Mouse (Mus musculus): ENCODE results near the gene Mmachc. TPM values are rescaled to one million over a fixed set of nuclear protein-coding genes. Genes with fewer than 3 reads are reported as not detected.

Gene Mmachc
- total RNA-seq (2021): 10 to 100 TPM; 26.7 to 27.1 TPM
- long read RNA-seq, experiment 1, transcript Mmachc-201 (4 exons, 2,106 nt): major isoform, 5 of 10 reads
- long read RNA-seq, experiment 1, partial matches to known transcripts: 1 of 10 reads
- long read RNA-seq, experiment 1, other reads (novel, unspliced or antisense): 4 of 10 reads
- long read RNA-seq, experiment 2, transcript Mmachc-201 (4 exons, 2,106 nt): major isoform, 6 of 10 reads
- long read RNA-seq, experiment 2, partial matches to known transcripts: 2 of 10 reads
- long read RNA-seq, experiment 2, other reads (novel, unspliced or antisense): 2 of 10 reads

GRCm38 (mm10) chr4:116708201-116708764 is at the start of gene Mmachc, which contains the start of gene Ccdc163:
Gene Mmachc (minus strand): TSS chr4:116708406.
Gene Ccdc163 (plus strand): TSS chr4:116708509.
- peak; percentile 31 to 76 for DNase-seq (ENCODE audit: low spot score in 2 of 2)

GRCm38 (mm10) chr4:116749750-116750149 is 41.5 kb upstream of the Mmachc start:
- no peak for DNase-seq (ENCODE audit: low spot score in 2 of 2)

GRCm38 (mm10) chr4:116738972-116739751 is 31.0 kb upstream of the Mmachc start:
- no peak for DNase-seq (ENCODE audit: low spot score in 2 of 2)

- no peak for DNase-seq (ENCODE audit: low spot score in 2 of 2)
Observed at GRCm38 (mm10) chr4:116734996-116735395, 26.8 kb upstream of the Mmachc start.

- DNase-seq (ENCODE audit: low spot score in 2 of 2): no peak
Observed at GRCm38 (mm10) chr4:116732355-116732754, 24.1 kb upstream of the Mmachc start.

GRCm38 (mm10) chr4:116731077-116731476 is 22.9 kb upstream of the Mmachc start:
- DNase-seq (ENCODE audit: low spot score in 2 of 2): no peak

- no peak for DNase-seq (ENCODE audit: low spot score in 2 of 2)
Observed at GRCm38 (mm10) chr4:116729532-116729931, 21.3 kb upstream of the Mmachc start.

- DNase-seq (ENCODE audit: low spot score in 2 of 2): no peak
Observed at GRCm38 (mm10) chr4:116727401-116727800, 19.2 kb upstream of the Mmachc start.

- no peak for DNase-seq (ENCODE audit: low spot score in 2 of 2)
Observed at GRCm38 (mm10) chr4:116725444-116725843, 17.2 kb upstream of the Mmachc start.

GRCm38 (mm10) chr4:116722230-116722629 is 14.0 kb upstream of the Mmachc start:
- no peak for DNase-seq (ENCODE audit: low spot score in 2 of 2)

- DNase-seq (ENCODE audit: low spot score in 2 of 2): no peak
Observed at GRCm38 (mm10) chr4:116721098-116721628, 13.0 kb upstream of the Mmachc start.

GRCm38 (mm10) chr4:116720343-116721097 is 12.3 kb upstream of the Mmachc start, which contains the start of gene Tesk2:
Gene Tesk2 (plus strand): TSS chr4:116720948.
- peak; percentile 66 to 86 for DNase-seq (ENCODE audit: low spot score in 2 of 2)

- peak in 1 of 2 experiments; percentile 27 for DNase-seq (ENCODE audit: low spot score in 2 of 2)
Observed at GRCm38 (mm10) chr4:116719396-116719795, 11.2 kb upstream of the Mmachc start.

GRCm38 (mm10) chr4:116712536-116712935 is 4.3 kb upstream of the Mmachc start:
- DNase-seq (ENCODE audit: low spot score in 2 of 2): no peak

- no peak for DNase-seq (ENCODE audit: low spot score in 2 of 2)
Observed at GRCm38 (mm10) chr4:116710154-116710553, 1.9 kb upstream of the Mmachc start.

- no peak for DNase-seq (ENCODE audit: low spot score in 2 of 2)
Observed at GRCm38 (mm10) chr4:116708791-116709390, 685 bp upstream of the Mmachc start.

- DNase-seq (ENCODE audit: low spot score in 2 of 2): no peak
Observed at GRCm38 (mm10) chr4:116707666-116708065, 540 bp downstream of the Mmachc start.

- peak; percentile 52 to 63 for DNase-seq (ENCODE audit: low spot score in 2 of 2)
Observed at GRCm38 (mm10) chr4:116703804-116704203, 4.4 kb downstream of the Mmachc start.

GRCm38 (mm10) chr4:116700964-116701363 is 7.2 kb downstream of the Mmachc start:
- DNase-seq (ENCODE audit: low spot score in 2 of 2): no peak

- DNase-seq (ENCODE audit: low spot score in 2 of 2): no peak
Observed at GRCm38 (mm10) chr4:116698693-116699342, 9.4 kb downstream of the Mmachc start.

Measured in adrenal gland, postnatal 4 days (tissue).